Mouse (Mus musculus) heart, postnatal 4 days (tissue): ENCODE measurements around the gene Ttc41. TPM values are rescaled to one million over a fixed set of nuclear protein-coding genes. Genes with fewer than 3 reads are reported as not detected.
"Not testable (repeated sequence)": the region's sequence is repeated elsewhere in the genome, so short reads cannot be mapped to it uniquely, and the experiment has no call there.

Experiments
- DNase-seq: peaks from one replicate; pipeline ENCODE4 v3.0.0; 2021
- total RNA-seq, 2 experiments: library from RNA; stranded (reverse); gene quantifications; 2 replicates each; pipeline ENCODE4 v1.2.3; 2021

The Ttc41 gene
- total RNA-seq = 1 to 10 TPM; 1.6 to 1.7 TPM

- peak; percentile 98 for DNase-seq
Measured at GRCm38 (mm10) chr10:86705318-86705921, at the start of gene Ttc41, which contains the start of gene Hsp90b1. Ttc41 (plus strand) TSS chr10:86705811. Hsp90b1 (minus strand) TSS chr10:86705509.

GRCm38 (mm10) chr10:86670550-86670949, 35.1 kb upstream of the Ttc41 start:
- DNase-seq = not testable (repeated sequence)

- not testable (repeated sequence) for DNase-seq
Measured at GRCm38 (mm10) chr10:86684797-86685178, 20.8 kb upstream of the Ttc41 start.

GRCm38 (mm10) chr10:86685179-86686016, 20.2 kb upstream of the Ttc41 start:
- peak; percentile 87 for DNase-seq

GRCm38 (mm10) chr10:86686017-86686360, 19.6 kb upstream of the Ttc41 start:
- DNase-seq = not testable (repeated sequence)

GRCm38 (mm10) chr10:86700251-86700650, 5.4 kb upstream of the Ttc41 start:
- DNase-seq = no peak

- DNase-seq = no peak
Measured at GRCm38 (mm10) chr10:86700973-86701372, 4.6 kb upstream of the Ttc41 start.

GRCm38 (mm10) chr10:86702312-86702920, 3.2 kb upstream of the Ttc41 start:
- DNase-seq = no peak

- no peak for DNase-seq
Measured at GRCm38 (mm10) chr10:86703375-86703774, 2.2 kb upstream of the Ttc41 start.

- DNase-seq = no peak
Measured at GRCm38 (mm10) chr10:86704141-86704540, 1.5 kb upstream of the Ttc41 start.

- peak; percentile 35 for DNase-seq
Measured at GRCm38 (mm10) chr10:86704589-86705191, 921 bp upstream of the Ttc41 start.

GRCm38 (mm10) chr10:86705922-86706752, 526 bp downstream of the Ttc41 start:
- peak; percentile 72 for DNase-seq

- DNase-seq = no peak
Measured at GRCm38 (mm10) chr10:86707134-86707533, 1.5 kb downstream of the Ttc41 start.

GRCm38 (mm10) chr10:86712156-86712555, 6.5 kb downstream of the Ttc41 start:
- DNase-seq = no peak

- DNase-seq = peak; percentile 33
Measured at GRCm38 (mm10) chr10:86727548-86727980, 22.0 kb downstream of the Ttc41 start.

GRCm38 (mm10) chr10:86728176-86728575, 22.6 kb downstream of the Ttc41 start:
- DNase-seq = no peak

- DNase-seq = peak; percentile 89
Measured at GRCm38 (mm10) chr10:86730823-86731499, 25.4 kb downstream of the Ttc41 start.

- DNase-seq = no peak
Measured at GRCm38 (mm10) chr10:86731500-86731863, 25.9 kb downstream of the Ttc41 start.

GRCm38 (mm10) chr10:86735036-86735435, 29.4 kb downstream of the Ttc41 start:
- no peak for DNase-seq

- no peak for DNase-seq
Measured at GRCm38 (mm10) chr10:86742918-86743317, 37.3 kb downstream of the Ttc41 start.

- no peak for DNase-seq
Measured at GRCm38 (mm10) chr10:86744306-86744705, 38.7 kb downstream of the Ttc41 start.
